Mouse (Mus musculus) spleen, postnatal 4 days (tissue): ENCODE data around the gene Mgll.

ENCODE experiments used
- DNase-seq, 2 experiments: peaks; one replicate each; pipeline ENCODE4 v3.0.0; 2022; ENCODE audit warnings: low spot score in 2 of 2

Gene Mgll

DNA sequence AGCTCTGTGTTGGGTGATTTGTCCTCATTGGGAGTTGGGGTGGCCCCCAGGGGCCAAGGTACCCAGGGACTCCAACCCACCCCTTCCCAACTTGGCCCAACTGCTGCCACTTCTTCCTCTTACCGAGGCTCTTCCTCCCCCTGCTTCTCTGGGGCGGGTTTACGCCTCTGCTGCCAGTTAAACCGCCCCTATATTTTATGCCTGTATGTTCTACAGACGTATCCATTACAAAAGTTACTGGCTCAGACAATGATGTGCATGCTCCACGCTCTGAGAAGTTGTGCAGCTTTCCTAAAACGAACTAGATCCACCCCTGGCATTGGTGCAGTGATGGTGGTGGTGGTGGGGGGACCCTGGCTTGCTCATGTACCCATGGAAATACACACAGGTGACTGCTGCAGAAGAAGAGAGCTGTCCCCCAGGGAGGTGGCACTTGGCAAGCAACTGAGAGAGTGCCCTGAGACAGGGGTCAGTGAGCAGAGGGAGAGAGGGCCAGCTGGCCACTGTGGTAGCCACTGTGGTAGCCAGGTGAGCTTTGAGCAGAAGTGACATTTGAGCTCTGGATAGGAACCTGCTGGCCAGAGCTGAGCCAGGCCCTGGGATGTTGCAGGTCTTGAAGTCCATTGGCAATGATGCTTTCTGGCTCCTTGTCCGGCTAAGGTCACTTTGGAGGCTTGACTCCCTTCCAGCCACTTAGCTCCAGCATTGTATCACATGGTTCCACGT lies 18.2 kb downstream of the Mgll start:
- no peak for DNase-seq

DNA sequence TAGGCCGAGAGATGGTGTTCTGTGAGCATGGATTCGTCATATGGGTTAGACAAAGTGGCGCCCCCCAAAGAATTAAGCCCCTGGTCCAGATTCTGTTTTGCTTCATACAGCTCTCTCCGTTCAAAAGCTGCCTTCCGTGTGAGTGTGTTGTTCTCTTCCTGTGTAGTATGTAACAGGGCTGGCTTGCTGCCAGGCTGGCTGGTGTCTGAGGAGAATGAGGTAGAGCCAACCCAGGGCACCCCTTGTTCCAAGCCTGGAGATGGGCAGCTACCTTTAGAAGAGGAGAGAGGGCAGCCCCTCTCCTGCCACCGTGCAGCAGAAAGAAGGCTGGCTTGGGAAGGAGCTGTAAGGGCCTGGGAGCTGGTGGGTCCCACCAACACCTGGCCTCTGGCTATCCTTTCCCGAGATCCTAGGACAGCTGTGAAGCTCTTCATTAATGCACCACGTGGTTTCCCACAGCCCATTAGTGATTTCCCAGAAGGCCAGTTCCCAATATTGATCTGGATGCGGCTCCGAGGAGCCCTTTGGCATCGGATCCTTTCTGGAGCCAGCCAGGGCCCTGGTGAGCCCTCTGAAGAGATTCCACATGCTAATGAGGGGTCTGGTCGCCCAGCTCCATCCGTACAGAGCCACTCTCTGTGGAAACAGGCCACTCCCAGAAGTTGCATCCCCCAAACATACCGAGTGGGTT lies 19.5 kb downstream of the Mgll start:
- DNase-seq: no peak

DNA sequence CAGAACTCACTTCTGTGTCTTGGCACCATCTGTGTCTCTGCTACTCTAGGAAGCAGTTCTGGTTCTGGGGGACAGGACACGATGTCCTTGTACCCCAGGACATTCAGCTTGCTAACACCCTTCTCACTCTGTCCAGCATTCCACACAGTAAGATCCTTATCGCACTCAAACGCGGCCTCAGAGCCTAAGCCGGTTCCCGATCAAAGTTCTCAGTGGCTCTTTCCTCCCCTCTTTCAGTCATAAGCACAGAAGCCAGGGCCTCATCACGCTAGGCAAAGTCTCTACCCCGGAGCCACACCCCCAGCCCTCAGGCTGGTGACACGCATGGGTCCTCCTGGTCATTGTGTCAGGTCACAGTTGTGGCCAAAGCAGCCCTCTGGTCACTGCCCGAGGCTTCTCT lies 20.8 kb downstream of the Mgll start:
- no peak for DNase-seq

DNA sequence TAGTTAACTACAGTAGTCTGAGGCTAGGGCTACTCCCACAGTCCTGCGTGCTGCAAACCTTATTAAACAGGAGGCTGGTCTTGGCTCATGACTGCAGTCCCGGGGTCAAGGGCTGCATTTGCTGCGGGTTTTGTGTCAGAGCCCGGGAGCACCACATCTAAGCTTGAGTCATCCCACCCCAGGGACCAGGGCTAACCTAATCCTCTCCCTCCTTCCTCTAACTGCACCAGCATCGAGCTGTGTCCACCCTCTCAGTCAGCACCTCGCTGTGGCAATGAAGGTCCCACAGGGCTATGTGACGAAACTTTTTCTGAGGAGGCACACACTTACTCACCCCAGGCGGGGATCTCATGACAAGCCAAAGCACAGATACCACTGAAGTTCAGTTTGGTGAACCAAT lies 22.1 kb downstream of the Mgll start:
- no peak for DNase-seq

DNA sequence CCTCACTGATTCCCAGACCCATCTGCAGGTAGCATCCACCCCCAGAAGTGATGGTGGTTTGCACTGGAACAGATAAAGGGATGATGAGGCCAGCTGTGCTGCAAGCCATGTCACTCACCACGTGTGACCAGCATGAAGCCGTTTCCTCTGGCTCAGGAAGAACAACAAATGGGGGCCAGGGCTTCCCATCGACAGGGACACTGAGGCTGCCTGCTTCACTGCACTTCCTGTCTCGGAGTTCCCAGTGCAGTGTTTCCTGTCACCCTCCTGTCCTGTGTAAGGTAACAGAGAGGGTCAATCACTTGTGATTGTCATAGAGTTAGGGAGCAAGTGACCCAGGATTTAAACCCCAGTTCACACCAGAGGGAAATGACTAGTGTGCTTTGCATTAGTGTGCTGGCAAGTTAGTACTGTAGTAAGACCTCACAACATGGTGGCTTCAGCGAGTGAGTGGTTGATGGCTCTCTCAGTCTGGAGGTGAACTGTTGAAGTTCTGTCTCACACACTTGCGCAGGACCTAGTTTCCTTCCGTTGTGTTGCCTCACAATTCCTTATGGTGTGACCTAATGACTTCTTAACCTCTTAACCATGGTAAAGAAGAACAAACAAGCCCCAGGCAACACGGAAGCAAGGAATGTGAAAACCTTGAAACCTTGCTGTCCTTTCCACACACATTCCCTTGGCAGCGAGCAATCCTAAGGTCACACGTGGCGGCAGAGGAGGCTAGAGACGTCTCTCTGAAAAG lies 23.3 kb downstream of the Mgll start:
- DNase-seq: no peak

DNA sequence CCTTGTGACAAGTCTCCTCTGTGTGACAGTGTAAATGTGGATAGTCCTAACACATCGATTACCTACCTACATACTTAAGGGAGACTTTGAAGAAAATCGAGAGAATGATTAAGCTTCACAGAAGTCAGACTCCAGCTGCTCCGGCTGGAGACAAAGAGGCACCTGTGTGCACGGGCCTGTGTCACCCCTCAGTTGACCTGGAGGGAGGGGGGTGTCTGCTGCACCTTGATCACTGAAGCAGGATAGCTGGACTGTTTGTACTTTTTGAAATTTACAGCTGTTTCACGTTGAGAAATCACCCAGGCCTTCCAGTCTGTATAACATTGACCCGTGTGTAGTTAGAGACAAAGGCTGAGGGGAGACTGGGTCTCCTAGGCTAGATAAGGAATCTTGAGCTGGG lies 26.7 kb downstream of the Mgll start:
- no peak for DNase-seq

DNA sequence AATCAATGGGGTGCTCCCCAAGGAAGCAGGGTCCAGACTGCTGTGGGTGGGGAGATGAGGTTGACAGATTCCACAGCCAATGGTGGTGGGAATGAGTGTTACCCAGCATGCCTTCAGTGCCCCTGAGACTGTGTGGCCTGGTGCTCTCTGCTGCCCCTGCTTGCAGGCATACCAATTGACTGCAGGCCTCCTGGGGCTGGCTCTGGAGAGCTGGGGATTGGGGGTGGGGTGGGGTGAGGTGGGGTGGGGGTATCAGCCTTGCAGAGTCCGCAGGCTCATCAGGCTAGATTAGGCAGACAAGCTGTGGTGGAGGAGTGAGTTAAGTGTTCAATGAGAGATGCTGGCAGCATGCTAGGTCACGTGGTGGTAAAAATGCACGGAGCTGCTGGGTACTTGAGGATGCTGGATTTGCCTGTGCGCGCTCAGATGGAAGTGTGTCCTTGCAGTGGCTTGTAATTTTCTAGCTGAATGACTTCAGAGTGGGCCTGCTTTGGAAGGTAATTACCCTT lies 28.6 kb downstream of the Mgll start:
- DNase-seq: peak in 1 of 2 experiments; percentile 66

DNA sequence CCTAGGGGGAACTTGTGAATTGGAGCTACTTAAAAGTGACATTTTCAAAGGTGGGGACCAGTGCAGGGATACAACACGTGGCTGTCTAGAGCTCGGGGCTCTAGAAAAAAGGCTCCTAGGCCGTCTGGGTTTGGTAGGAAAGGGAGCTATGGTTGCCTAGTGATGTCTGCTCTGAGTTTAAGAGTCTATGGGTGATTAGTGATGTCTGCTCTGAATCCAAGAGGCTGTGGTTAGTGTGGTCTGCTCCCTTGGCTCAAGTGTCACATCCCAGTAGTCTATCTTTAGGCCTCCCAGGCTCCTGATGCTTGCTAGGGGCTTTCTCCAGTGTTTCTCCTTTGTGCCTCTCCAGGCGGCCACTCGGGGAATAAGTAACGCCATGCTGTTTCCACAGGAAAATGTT lies 29.4 kb downstream of the Mgll start:
- no peak for DNase-seq

DNA sequence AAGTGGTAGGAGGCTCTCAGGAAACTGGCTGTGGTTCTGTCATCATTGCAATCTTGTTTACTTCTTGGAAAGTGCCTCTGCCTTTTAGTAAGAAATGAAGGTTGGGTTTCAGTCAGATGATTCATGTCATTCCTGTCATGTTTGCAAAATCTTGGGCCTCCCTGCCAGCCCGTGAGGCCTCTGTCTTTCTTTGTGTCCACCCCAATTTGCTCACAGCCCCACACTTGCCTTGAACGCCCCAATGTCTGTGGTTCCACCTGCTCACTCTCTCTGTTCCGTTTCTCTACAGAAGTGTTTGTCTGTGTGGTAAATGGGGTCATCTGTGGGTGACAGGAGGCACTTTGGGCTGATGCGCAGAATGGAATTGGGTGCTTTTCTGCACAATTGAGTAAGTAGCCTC lies 32.8 kb downstream of the Mgll start:
- no peak for DNase-seq

DNA sequence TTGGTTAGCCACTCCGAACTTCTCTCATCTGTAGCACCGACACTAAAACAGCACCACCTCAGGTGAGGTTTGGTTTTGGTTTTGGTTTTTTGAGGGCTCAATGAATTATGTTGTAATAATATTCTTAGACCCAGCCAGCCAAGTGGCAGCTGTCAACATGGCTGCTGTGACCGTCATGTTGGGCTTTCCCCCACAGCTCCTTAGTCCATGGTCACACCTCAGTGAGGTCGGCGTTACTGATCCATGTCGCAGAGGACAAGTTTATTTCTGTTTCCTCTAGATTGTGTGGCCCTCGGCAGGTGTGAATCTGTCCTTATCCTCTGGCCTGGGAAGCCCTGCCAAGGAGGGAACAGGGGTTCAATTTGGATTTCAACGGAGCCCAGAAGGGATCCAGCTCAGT lies 33.9 kb downstream of the Mgll start:
- no peak for DNase-seq

DNA sequence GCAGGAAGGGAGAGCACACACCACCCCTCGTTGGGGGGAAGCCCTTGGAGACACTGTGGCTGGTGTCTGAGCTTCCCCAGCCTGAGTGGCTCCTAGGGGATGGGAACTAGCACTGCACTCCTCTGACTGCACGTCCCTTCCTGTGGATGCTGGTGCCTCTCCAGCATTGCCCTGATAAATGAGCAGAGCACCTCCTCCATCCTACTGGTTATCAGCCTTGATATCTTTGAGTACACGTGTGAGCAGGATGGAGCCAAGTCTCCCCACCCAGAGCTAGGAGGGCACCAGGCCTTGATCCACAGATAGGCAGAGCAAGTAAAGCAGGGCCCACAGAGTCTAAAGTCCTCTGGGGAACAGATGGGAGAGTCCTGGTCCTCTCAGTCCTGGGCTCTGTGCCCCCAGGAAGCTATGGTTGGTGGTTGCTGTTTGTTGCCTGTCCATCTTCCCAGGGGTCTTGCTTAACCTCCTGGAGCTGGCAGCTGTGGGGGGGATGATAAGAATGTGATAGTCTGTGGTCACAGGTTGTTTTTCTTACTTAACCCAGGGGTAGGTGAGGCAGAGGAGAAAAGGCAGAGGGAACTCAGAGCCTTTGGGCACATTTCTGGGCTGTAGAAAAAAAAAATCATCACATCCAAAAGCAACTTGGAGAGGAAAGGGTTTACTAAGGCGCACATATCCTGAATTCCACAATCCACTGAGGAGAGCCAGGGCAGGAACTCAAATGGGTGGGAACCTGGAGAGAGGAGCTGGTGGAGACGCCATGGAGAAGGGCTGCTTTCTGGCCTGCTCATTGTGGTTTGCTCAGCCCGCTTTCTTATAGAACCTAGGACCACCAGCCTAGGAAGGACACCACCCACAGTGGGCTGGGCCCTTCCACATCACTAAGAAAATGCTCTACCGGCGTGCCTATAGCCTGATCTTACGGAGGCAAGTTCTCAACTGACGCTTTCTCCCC lies 34.6 kb downstream of the Mgll start:
- peak; percentile 70 to 78 for DNase-seq

DNA sequence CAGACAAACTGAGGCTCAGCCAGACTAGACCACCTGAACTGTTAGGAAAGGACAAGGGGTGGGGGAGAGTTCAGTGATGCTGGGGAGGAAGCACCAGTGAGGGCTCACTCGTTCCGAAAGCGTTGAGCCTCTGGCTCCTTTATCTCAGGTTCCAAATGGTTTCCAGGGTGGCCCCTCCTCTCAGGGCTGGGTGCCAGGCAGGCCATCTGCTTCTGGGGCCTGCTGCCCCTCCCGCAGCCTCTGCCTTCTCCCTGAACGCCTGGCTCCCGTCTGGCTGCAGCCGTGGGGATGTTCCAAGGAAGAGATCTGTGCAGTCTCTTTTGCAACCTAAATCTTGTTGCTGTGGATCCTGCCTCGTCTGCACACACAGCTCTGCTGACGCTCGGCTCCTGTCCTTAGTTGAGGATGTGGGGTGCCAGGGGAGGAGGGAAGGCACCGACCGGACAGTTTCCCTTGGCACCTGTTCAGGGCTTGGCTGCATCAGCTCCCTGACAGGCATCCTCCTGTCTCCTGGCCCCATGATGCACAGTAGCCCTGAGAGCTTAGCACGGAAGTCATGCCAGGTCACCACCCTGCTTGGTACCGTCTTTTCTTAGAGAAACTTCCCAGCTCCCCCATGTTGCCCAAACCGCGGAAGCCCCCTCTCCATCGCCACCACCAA lies 35.7 kb downstream of the Mgll start:
- peak; percentile 92 to 93 for DNase-seq

DNA sequence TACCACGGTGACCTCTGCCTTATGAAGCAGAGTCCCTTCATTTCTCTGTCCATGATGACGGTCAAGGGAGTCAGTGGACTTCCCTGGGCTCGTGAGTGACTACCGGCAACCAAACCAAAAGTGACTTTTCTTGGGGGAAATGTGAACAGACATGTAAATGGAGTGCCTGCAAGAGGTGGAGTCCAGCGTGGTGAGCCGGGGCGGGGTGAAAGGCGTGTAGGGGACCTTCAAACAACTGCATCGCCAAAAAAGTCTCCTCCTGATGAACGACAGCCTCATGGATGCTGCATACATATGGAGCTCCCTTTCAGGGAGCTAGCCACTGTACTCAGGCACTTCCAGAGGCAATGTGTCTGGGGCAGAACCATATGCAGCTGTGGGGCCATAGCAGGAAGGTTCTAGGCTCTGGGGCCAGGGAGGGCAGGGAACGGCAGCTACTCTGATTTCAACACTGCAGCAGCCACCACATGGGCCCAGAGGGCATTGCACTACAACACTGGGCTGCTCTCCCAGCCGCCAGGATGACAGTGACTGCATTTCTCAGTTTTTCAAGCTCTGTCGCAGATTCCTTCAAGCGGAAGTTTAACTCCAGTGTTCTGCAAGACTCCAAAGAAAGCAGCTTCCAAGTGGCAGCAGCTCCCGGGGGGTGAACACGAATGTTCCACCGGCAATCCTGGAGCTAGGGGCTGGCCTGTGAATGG lies 36.9 kb downstream of the Mgll start:
- no peak for DNase-seq

DNA sequence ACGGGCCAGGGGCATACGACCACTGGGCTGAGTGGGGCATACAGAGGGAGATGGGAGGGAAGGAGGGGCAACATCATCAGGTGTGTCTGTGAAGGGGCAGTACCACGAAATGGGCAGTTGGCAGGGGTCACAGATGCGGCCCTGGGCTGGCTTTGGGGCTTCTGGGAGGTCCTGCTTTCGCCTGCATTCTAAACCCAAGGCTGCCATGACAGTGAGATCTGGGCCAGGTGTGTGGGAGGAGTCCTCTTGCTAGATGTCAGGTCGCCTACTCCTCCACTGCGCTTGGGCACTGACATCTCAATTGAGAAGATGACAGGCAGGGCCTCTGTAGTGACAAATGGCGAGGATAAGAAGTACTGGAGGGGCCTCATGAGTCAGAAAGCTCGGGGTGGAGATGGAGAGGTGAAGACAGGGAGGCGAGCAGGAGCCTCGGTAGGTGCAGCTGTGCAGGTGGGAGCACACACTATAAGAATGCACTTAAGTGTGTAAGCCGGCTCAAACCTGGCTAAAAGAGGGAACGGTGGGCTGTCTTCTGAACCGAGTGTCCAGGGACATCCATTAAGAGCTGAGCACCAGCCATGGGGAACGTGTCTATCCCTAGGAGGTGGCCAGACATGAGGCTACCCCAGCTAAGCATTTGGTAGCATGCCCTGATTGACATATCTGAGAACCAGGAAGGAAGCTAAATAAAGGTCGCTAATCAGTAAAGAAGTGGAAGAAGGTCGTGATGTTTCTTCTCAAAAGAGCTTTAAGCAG lies 37.6 kb downstream of the Mgll start:
- no peak for DNase-seq

DNA sequence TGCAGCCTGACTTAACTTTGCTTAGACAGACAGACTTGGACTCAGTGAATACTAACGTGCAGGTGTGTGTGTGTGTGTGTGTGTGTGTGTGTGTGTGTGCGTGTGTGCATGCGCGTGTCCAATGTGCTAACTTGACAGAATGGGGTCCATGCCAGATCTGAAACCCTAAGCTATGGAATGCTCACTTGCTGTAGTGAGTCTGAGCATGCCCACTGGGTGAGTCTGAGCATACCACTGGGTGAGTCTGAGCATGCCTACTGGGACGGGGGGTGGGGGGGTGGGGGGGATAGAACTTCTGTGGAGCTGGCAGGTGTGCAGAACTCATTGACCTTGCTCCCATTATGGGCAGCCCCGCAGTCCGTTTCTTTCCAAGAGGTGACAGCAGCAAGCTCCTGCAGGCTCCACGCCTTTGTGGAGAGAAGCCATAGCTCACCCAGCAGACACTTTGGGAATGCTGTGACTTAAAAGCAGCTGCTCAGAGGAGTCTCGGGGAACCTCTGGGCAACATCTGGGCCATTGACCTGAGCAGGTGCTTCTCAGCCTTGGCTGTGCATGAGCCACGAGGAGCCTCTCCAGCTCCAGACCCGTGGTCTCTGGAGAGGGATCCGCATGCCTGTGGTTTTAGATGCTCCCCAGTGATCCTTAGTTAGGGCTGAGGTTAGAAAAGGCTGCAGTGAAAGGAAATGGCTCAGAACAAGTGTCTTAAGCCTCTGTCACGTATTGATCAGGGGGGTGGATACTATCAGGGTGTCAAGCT lies 38.4 kb downstream of the Mgll start:
- DNase-seq: no peak

DNA sequence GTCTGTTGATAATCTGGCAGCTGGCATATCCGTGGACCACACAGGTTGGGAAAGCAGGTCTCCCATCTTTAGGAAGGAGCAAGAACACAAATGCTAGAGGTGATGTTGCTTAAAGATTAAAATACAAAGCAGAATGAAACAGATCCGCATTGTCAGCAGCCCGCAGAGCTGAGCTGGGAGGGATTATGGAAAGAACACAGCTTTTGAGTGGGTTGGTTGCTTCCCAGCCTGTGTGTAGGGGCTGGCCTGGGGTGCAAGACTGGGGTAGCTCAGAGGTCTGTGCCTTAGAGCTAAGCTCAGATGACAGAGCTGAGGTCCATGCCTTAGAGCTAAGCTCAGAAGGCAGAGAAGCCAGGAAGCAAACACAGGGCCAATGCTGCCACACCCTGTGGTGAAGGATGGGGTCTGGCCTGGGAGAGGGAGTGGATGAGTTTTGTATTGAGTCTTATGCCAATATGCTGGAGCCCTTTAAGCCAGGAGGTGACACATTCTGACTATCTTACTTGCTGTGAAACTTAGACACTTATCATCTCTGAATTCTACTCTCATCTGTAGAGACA lies 39.4 kb downstream of the Mgll start:
- no peak for DNase-seq

DNA sequence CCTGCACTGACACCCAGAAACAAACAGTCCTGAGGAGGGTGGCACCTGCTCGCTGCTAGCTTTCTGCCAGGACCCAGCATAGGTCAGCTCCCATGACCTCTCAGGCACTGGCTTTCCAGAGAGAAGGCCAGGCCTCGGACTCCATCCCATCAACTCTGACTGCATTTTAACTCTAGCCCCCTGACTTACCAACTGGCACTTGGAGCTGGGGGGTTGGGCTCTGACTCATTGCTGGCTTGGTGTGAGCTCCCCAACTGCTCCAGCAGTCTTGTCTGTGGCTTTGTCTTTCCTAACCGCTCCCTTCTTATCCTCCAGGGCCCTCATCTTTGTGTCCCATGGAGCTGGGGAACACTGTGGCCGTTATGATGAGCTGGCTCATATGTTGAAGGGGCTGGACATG lies 40.1 kb downstream of the Mgll start:
- DNase-seq: no peak

DNA sequence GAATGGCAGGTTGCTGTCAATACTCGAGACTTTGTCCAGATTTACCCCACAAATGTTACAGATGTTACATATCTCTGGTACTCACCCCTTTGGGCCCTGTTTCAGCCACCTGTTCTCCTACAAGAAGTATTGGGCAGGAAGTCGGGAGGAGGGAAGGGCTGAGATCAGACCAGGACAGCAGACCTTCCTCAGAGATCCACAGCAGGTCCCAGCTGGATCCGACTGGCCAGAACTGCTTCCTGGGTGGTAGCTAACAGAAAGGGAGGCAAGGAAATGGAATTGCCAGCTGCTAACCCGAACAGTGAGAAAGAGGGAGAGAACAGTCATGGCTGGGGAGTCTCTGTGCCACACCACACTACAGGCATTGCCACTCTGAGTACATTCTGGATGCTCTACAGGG lies 43.5 kb downstream of the Mgll start:
- no peak for DNase-seq

DNA sequence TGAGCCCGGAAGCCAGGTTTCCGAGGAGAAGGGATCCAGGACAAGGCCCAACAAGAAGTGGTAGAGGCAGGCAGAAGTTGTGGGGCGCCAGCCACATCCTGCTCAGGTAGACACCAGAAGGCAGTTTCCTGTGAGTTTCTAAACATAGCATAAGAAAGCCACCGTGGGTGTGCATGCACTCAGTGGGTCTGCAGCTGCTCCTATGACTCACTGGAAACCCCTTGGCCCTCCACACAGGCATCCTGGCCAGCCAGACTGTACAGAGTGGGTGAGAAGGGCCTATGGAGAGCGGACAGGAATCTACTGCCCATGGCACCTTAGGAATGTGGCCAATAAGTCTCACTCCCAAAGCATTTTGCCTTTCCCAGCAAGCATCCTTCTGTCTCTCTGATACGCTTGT lies 45.5 kb downstream of the Mgll start:
- no peak for DNase-seq
